Mouse (Mus musculus) heart, embryonic 11.5 days (tissue): ENCODE measurements around the gene Mrm1. TPM values are rescaled to one million over a fixed set of nuclear protein-coding genes. Genes with fewer than 3 reads are reported as not detected.
"Not testable (repeated sequence)": the region's sequence is repeated elsewhere in the genome, so short reads cannot be mapped to it uniquely, and the experiment has no call there.

Source experiments
- ATAC-seq: fragments of 200-750 bp; cut with Nextera tagmentation; replicated peaks from 2 replicates; pipeline ENCODE4 v1.8.0; 2017; ENCODE audit warnings: moderate library complexity; ENCODE audit not compliant: insufficient number of reproducible peaks, low FRiP score, low TSS enrichment
- H3K27ac ChIP-seq: fragments of 300-500 bp; sonication (generic); 2 replicates; pipeline ENCODE4 v1.5.1; 2014; ENCODE audit warnings: mild to moderate bottlenecking, low read depth, low read length
- H3K27me3 ChIP-seq: fragments of 300-500 bp; sonication (generic); 2 replicates; pipeline ENCODE4 v1.6.1; 2014; ENCODE audit warnings: mild to moderate bottlenecking, low read length, mixed read lengths; ENCODE audit not compliant: control insufficient read depth, insufficient read depth
- H3K36me3 ChIP-seq: fragments of 300-500 bp; sonication (generic); 2 replicates; pipeline ENCODE4 v1.6.1; 2014; ENCODE audit warnings: mild to moderate bottlenecking, low read length, moderate library complexity, mixed read lengths; ENCODE audit not compliant: control insufficient read depth, insufficient read depth
- H3K4me1 ChIP-seq: fragments of 300-500 bp; sonication (generic); 2 replicates; pipeline ENCODE4 v1.6.1; 2014; ENCODE audit warnings: low read length; ENCODE audit not compliant: control insufficient read depth, insufficient read depth
- H3K4me2 ChIP-seq: fragments of 300-500 bp; sonication (generic); 2 replicates; pipeline ENCODE4 v1.6.1; 2014; ENCODE audit warnings: mild to moderate bottlenecking, moderate library complexity
- H3K4me3 ChIP-seq: fragments of 300-500 bp; sonication (generic); 2 replicates; pipeline ENCODE4 v1.5.1; 2014; ENCODE audit warnings: low read depth, low read length
- H3K9ac ChIP-seq: fragments of 300-500 bp; sonication (generic); 2 replicates; pipeline ENCODE4 v1.6.1; 2014; ENCODE audit warnings: mild to moderate bottlenecking, low read depth, low read length, moderate library complexity
- H3K9me3 ChIP-seq: fragments of 300-500 bp; sonication (generic); replicated peaks from 2 replicates; pipeline ENCODE4 v1.6.1; 2016; ENCODE audit warnings: low read length; ENCODE audit not compliant: control insufficient read depth
- WGBS: fragments of 180-500 bp; shearing (Covaris S2); extraction: QIAGEN DNeasy Blood & Tissue Kit; methylation state at CpG from one replicate; pipeline ENCODE4 v1.1.7; 2014; ENCODE audit not compliant: insufficient replicate concordance; 5-methylcytosine and 5-hydroxymethylcytosine counted together
- polyA plus RNA-seq: library from polyadenylated mRNA; unstranded; fragments of >200 nt; fragmentation: Nextera tagmentation; extraction: Ambion mirVana; gene quantifications from 2 replicates; pipeline ENCODE4 v1.2.1, GENCODE M21; 2014

Gene Mrm1
- polyA plus RNA-seq, 1 experiment from 2014 or later, result 13.0 TPM

DNA sequence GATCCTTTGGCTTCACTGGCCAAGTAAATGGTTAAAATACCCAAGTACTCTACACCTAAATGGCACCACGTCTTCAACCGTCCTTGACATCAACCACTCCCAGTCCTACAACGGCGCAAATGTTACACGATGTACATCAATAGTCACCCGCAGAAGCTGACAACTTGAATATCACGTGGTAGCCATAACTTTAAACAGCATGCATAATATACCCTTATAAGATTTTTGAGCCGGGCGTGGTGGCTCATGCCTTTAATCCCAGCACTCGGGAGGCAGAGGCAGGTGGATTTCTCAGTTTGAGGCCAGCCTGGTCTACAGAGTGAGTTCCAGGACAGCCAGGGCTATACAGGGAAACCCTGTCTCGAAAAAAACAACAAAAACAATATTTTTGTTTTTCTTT lies 10.2 kb upstream of the Mrm1 start:
- Histone ChIP-seq H3K4me2 (peak overlapping the region; percentile 80), H3K4me3 (peak overlapping the region; percentile 84), H3K36me3 (peaks cover 15% of the 10 kb centered on the region), H3K27ac (peak overlapping the region; percentile 77), H3K9ac (peak overlapping the region; percentile 89; the same call in 1 of the 2 replicates), H3K4me1 (peaks cover 26% of the 10 kb centered on the region)
- H3K9me3 ChIP-seq, H3K27me3 ChIP-seq, ATAC-seq: not testable (repeated sequence)
- 75% methylated on average over 11 of the region's 11 CpGs for WGBS

DNA sequence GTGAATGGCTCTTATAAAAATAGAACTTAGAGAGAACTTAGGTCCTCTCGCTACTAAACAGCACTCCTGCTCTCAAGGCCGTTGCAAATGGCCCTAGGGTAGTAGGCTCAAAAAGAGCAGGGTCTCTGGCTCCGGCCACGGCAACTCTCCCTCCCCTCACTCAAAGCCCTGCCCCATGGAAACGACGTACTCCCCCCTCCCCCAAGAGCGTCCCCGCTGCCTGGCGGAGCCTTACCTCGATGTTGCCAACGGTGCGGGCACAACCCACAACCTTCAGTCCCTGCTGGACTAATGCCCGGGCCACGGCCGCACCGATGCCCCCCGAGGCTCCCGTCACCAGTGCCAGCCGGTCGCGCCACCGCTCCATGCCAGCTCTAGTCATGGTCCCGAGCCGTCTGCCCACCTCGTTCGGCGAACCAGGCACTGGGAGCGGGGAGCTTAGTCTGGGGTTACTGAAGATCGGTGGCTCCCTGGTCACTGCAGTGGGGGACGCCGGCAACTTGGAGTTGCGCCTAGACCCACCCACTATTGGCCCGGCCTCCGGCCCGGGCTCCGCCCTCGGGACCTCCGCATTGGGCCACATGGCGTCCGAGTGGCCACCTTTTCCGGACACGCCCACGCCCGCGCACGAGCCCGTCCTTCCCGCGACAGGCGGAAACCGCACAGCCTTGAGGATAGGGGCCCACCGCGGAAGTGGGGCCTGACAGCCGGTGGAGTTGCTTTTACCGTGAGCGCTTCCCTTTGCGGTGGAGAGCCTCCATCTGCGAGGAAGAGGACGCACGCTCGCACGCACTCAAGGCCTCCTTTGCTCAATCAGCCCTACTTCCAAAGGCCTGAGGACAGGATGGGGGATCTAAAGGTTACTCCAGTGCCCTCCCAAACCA lies 9.4 kb upstream of the Mrm1 start, which contains the start of gene Dhrs11:
Dhrs11 (minus strand) TSS at position 479 of the 884 bp plus-strand sequence.
- H3K4me2 ChIP-seq, result peak within 1 kb of the TSS; percentile 80
- no peaks in the 10 kb centered on the region for H3K9me3 ChIP-seq
- peak within 1 kb of the TSS; percentile 84 for H3K4me3 ChIP-seq
- H3K9ac ChIP-seq, result peak within 1 kb of the TSS; percentile 89
- H3K36me3 ChIP-seq, result peaks cover 10% of the 10 kb centered on the region
- no peaks in the 10 kb centered on the region; the same call in 1 of the 2 replicates for H3K27me3 ChIP-seq
- H3K27ac ChIP-seq, result peak within 1 kb of the TSS; percentile 77
- ATAC-seq, result peak; percentile 92
- WGBS, result under 1% methylated on average over 62 of the region's 62 CpGs
- peaks cover 32% of the 10 kb centered on the region for H3K4me1 ChIP-seq

GRCm38 (mm10) chr11:84827901-84828503 lies 8.7 kb upstream of the Mrm1 start:
- no peaks in the 10 kb centered on the region for H3K9me3 ChIP-seq
- H3K27me3 ChIP-seq, result no peaks in the 10 kb centered on the region; the same call in 1 of the 2 replicates
- no peak for ATAC-seq
- peak overlapping the region; percentile 84 for H3K4me3 ChIP-seq
- peak overlapping the region; percentile 80 for H3K4me2 ChIP-seq
- peak overlapping the region; percentile 77 for H3K27ac ChIP-seq
- H3K36me3 ChIP-seq, result peaks cover 8% of the 10 kb centered on the region
- H3K4me1 ChIP-seq, result peaks cover 39% of the 10 kb centered on the region
- 49% methylated on average over 3 of the region's 3 CpGs for WGBS
- H3K9ac ChIP-seq, result peak overlapping the region; percentile 89

DNA sequence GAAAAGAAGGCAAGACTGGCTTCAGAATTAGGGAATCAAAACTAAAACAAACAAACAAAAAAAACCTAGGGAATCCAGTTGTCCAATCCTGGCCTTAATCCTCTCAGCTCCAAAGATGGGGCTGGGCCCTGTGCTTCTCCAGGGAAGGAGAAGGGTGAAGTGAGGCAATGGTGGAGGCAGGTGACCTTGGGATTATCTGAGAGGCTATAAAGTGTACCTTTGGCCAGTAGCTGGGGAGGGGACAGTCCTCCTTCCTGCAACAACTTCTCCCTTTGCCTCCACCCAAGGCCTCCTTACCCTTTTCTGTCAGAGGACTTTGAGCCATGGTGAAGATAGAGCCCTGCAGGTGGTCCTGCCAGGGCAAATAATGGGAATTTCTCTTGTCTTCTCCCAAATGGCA lies 8.2 kb upstream of the Mrm1 start:
- Histone ChIP-seq H3K4me3 (peak overlapping the region; percentile 84), H3K9me3 (no peaks in the 10 kb centered on the region), H3K4me1 (peaks cover 43% of the 10 kb centered on the region), H3K27ac (no peak overlapping the region), H3K36me3 (0 out of 2 replicates have a peak, but pooled peaks cover 3% of the 10 kb centered on the region), H3K4me2 (peak overlapping the region; percentile 80), H3K27me3 (no peaks in the 10 kb centered on the region; the same call in 1 of the 2 replicates), H3K9ac (peak overlapping the region; percentile 24; the same call in 1 of the 2 replicates)
- ATAC-seq, result no peak

GRCm38 (mm10) chr11:84826185-84826584 lies 6.9 kb upstream of the Mrm1 start:
- Histone ChIP-seq H3K36me3 (no peaks in the 10 kb centered on the region), H3K4me3 (peak overlapping the region; percentile 84), H3K4me2 (peak overlapping the region; percentile 80), H3K9ac (peak overlapping the region; percentile 40; the same call in 1 of the 2 replicates), H3K4me1 (peaks cover 50% of the 10 kb centered on the region), H3K27me3 (peaks cover 5% of the 10 kb centered on the region; the same call in 1 of the 2 replicates), H3K27ac (peak overlapping the region; percentile 69), H3K9me3 (no peaks in the 10 kb centered on the region)
- WGBS, result 34% methylated on average over 3 of the region's 3 CpGs
- ATAC-seq, result no peak

DNA sequence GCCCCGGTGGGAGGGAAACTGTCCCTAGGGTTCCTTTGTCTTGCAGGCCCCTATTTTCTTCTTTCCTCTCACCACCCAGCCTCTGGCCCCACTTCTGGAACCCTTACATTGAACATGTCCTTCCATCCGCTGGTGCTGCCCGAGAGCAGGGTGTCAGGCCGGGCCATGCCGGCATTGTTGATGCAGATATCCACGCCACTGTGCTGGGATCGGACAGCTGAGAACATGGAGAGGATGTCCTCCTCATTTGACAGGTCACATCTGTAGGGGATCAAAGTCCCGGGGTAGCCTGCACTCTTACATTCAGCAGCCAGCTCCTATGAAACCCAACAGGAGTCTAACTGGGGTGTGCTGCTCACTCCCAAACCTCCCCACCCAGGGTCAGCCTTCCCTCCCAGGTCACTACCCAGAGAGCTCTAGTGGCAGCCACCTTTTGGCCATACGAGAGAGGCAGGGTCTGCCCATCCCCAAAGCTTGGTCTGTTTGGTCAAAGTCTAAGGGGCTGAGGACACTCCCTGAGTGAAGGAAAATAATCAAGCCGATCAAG lies 6.0 kb upstream of the Mrm1 start:
- Histone ChIP-seq H3K9me3 (no peaks in the 10 kb centered on the region), H3K4me3 (peak overlapping the region; percentile 84), H3K36me3 (no peaks in the 10 kb centered on the region), H3K27ac (0 out of 2 replicates have a peak overlapping the region, but pooled peaks have one; percentile 69), H3K27me3 (peaks cover 5% of the 10 kb centered on the region; the same call in 1 of the 2 replicates), H3K9ac (peak overlapping the region; percentile 40; the same call in 1 of the 2 replicates), H3K4me1 (peaks cover 50% of the 10 kb centered on the region), H3K4me2 (peak overlapping the region; percentile 80)
- ATAC-seq, result no peak
- WGBS, result 76% methylated on average over 10 of the region's 10 CpGs

- Histone ChIP-seq H3K36me3 (no peaks in the 10 kb centered on the region), H3K4me3 (peak overlapping the region; percentile 28; the same call in 1 of the 2 replicates), H3K27ac (peak overlapping the region; percentile 88), H3K4me1 (peaks cover 45% of the 10 kb centered on the region), H3K9ac (peak overlapping the region; percentile 58; the same call in 1 of the 2 replicates), H3K4me2 (peak overlapping the region; percentile 55), H3K27me3 (peaks cover 5% of the 10 kb centered on the region; the same call in 1 of the 2 replicates), H3K9me3 (no peaks in the 10 kb centered on the region)
- peak; percentile 74 for ATAC-seq
- WGBS, result 14% methylated on average over 10 of the region's 10 CpGs
These were observed 4.2 kb upstream of the Mrm1 start for GRCm38 (mm10) chr11:84823484-84823897.

DNA sequence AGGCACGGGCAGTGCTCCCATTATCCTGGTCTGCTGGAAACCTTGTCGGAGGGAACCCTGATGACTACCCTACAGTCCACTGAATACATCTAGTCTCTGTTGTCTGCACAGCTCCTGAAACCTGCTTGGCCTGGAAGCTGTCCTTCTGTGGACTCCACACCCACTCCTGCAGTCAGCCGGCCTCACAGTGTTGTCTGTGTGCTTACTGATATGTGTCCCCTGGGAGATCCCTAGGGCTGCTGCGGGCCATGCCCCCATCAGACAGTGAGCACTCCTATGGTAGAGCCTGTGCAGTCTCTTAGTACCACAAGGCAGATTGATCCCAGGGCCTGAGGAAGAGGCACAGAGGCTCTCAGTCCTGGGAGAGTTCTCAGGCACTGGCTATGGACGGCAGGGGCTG lies 3.2 kb upstream of the Mrm1 start:
- Histone ChIP-seq H3K4me1 (peaks cover 37% of the 10 kb centered on the region), H3K27ac (peak overlapping the region; percentile 88), H3K4me2 (peak overlapping the region; percentile 55), H3K9ac (peak overlapping the region; percentile 58), H3K4me3 (peak overlapping the region; percentile 28), H3K9me3 (no peaks in the 10 kb centered on the region), H3K27me3 (peaks cover 5% of the 10 kb centered on the region; the same call in 1 of the 2 replicates), H3K36me3 (no peaks in the 10 kb centered on the region)
- 35% methylated on average over 5 of the region's 5 CpGs for WGBS
- ATAC-seq, result peak; percentile 8; the same call in 1 of the 2 replicates
